Mouse (Mus musculus) midbrain, postnatal 0 days (tissue): ENCODE measurements at regions not wholly inside any gene's neighbourhood (a gene's known extent, or its start where the extent isn't known, plus 50 kb on each side); places are given as distances from the start of the nearest gene placed in this dataset.

Experiments
- ATAC-seq: fragments of 200-750 bp; cut with Nextera tagmentation; 2 replicates; pipeline ENCODE4 v1.8.0; 2017; ENCODE audit warnings: moderate number of reproducible peaks, mild to moderate bottlenecking, moderate TSS enrichment, moderate library complexity; ENCODE audit not compliant: low FRiP score
- DNase-seq: peaks from one replicate; pipeline ENCODE4 v3.0.0-alpha.2; 2015; ENCODE audit warnings: low spot score
- H3K27ac ChIP-seq: fragments of 300-500 bp; sonication (generic); 2 replicates; pipeline ENCODE4 v1.5.1; 2014; ENCODE audit warnings: low read depth, mild to moderate bottlenecking, low read length, mixed read lengths
- H3K27me3 ChIP-seq: fragments of 300-500 bp; sonication (generic); 2 replicates; pipeline ENCODE4 v1.6.1; 2014; ENCODE audit warnings: low read length, control low read depth, mixed read lengths; ENCODE audit not compliant: insufficient read depth
- H3K36me3 ChIP-seq: fragments of 300-500 bp; sonication (generic); 2 replicates; pipeline ENCODE4 v1.6.1; 2014; ENCODE audit warnings: low read length, control low read depth, mixed read lengths; ENCODE audit not compliant: insufficient read depth
- H3K4me1 ChIP-seq: fragments of 300-500 bp; sonication (generic); 2 replicates; pipeline ENCODE4 v1.6.1; 2014; ENCODE audit warnings: mild to moderate bottlenecking, control low read depth, antibody characterized with exemption, low read length, mixed read lengths; ENCODE audit not compliant: insufficient read depth
- H3K4me2 ChIP-seq: fragments of 300-500 bp; sonication (generic); 2 replicates; pipeline ENCODE4 v1.6.1; 2014; ENCODE audit warnings: low read depth, mild to moderate bottlenecking, low read length, mixed read lengths; ENCODE audit not compliant: poor library complexity, severe bottlenecking
- H3K4me3 ChIP-seq: fragments of 300-500 bp; sonication (generic); 2 replicates; pipeline ENCODE4 v1.5.1; 2014; ENCODE audit warnings: low read depth, mild to moderate bottlenecking, low read length, moderate library complexity
- H3K9ac ChIP-seq: fragments of 300-500 bp; sonication (generic); replicated peaks from 2 replicates; pipeline ENCODE4 v1.6.1; 2014; ENCODE audit warnings: mild to moderate bottlenecking, low read length, moderate library complexity, mixed read lengths; ENCODE audit not compliant: poor library complexity, severe bottlenecking
- H3K9me3 ChIP-seq: fragments of 300-500 bp; sonication (generic); 2 replicates; pipeline ENCODE4 v1.6.1; 2016; ENCODE audit warnings: low read length, control low read depth
- CTCF ChIP-seq: IDR thresholded peaks from 2 replicates; pipeline ENCODE4 v1.5.1; 2016; ENCODE audit warnings: antibody characterized with exemption, mild to moderate bottlenecking
- WGBS: fragments of 180-500 bp; shearing (Covaris S2); extraction: QIAGEN DNeasy Blood & Tissue Kit; methylation state at CpG from one replicate; pipeline ENCODE4 v1.1.7; 2014; 5-methylcytosine and 5-hydroxymethylcytosine counted together

GRCm38 (mm10) chr15:10791516-10792112 lies 77.2 kb upstream of the Rai14 start:
- Histone ChIP-seq H3K4me2 (no peak overlapping the region), H3K36me3 (no peaks in the 10 kb centered on the region), H3K4me1 (no peaks in the 10 kb centered on the region), H3K4me3 (no peak overlapping the region), H3K27me3 (no peaks in the 10 kb centered on the region), H3K9me3 (no peaks in the 10 kb centered on the region), H3K9ac (no peak overlapping the region), H3K27ac (no peak overlapping the region)
- DNase-seq (peak; percentile 9), ATAC-seq (no peak)
- TF ChIP-seq CTCF: no peak
- whole genome bisulfite sequencing: 73% methylated on average over 3 of the region's 3 CpGs

- H3K36me3 ChIP-seq: no peaks in the 10 kb centered on the region
- H3K9me3 ChIP-seq: no peaks in the 10 kb centered on the region
- WGBS: 91% methylated on average over 7 of the region's 7 CpGs
- H3K27me3 ChIP-seq: no peaks in the 10 kb centered on the region
- H3K27ac ChIP-seq: no peak overlapping the region
- no peak overlapping the region for H3K4me2 ChIP-seq
- DNase-seq (no peak), ATAC-seq (no peak)
- no peaks in the 10 kb centered on the region for H3K4me1 ChIP-seq
- H3K9ac ChIP-seq: no peak overlapping the region
- no peak overlapping the region for H3K4me3 ChIP-seq
- TF ChIP-seq CTCF: no peak
Observed at GRCm38 (mm10) chr15:10792156-10792555, 77.7 kb upstream of the Rai14 start.

- H3K27ac ChIP-seq: no peak overlapping the region
- no peaks in the 10 kb centered on the region for H3K27me3 ChIP-seq
- WGBS: 90% methylated on average over 7 of the region's 7 CpGs
- H3K9ac ChIP-seq: no peak overlapping the region
- no peak for DNase-seq
- H3K4me3 ChIP-seq: no peak overlapping the region
- H3K4me1 ChIP-seq: no peaks in the 10 kb centered on the region
- H3K4me2 ChIP-seq: no peak overlapping the region
- no peak for ATAC-seq
- no peak for TF ChIP-seq CTCF
- H3K9me3 ChIP-seq: no peaks in the 10 kb centered on the region
- no peaks in the 10 kb centered on the region for H3K36me3 ChIP-seq
Observed at GRCm38 (mm10) chr15:10795126-10795792, 80.8 kb upstream of the Rai14 start.

GRCm38 (mm10) chr15:10799656-10800055 lies 85.2 kb upstream of the Rai14 start:
- no peak for ATAC-seq
- no peaks in the 10 kb centered on the region for H3K9me3 ChIP-seq
- no peak for DNase-seq
- H3K27me3 ChIP-seq: no peaks in the 10 kb centered on the region
- no peaks in the 10 kb centered on the region for H3K4me1 ChIP-seq
- no peak overlapping the region for H3K9ac ChIP-seq
- no peak for TF ChIP-seq CTCF
- H3K4me3 ChIP-seq: no peak overlapping the region
- no peak overlapping the region for H3K4me2 ChIP-seq
- H3K36me3 ChIP-seq: no peaks in the 10 kb centered on the region
- H3K27ac ChIP-seq: no peak overlapping the region

- H3K4me2 ChIP-seq: no peak overlapping the region
- H3K9me3 ChIP-seq: no peaks in the 10 kb centered on the region
- ATAC-seq (no peak), DNase-seq (no peak)
- no peaks in the 10 kb centered on the region for H3K4me1 ChIP-seq
- H3K9ac ChIP-seq: no peak overlapping the region
- WGBS: 72% methylated on average over 2 of the region's 2 CpGs
- no peaks in the 10 kb centered on the region for H3K36me3 ChIP-seq
- TF ChIP-seq CTCF: no peak
- H3K4me3 ChIP-seq: no peak overlapping the region
- H3K27me3 ChIP-seq: no peaks in the 10 kb centered on the region
- H3K27ac ChIP-seq: no peak overlapping the region
Observed at GRCm38 (mm10) chr15:10814195-10814594, 99.8 kb upstream of the Rai14 start.

- H3K4me2 ChIP-seq: no peak overlapping the region
- no peak overlapping the region for H3K27ac ChIP-seq
- 77% methylated on average over 7 of the region's 7 CpGs for WGBS
- H3K36me3 ChIP-seq: no peaks in the 10 kb centered on the region
- no peak overlapping the region for H3K4me3 ChIP-seq
- no peaks in the 10 kb centered on the region for H3K4me1 ChIP-seq
- no peak overlapping the region for H3K9ac ChIP-seq
- TF ChIP-seq CTCF: no peak
- H3K9me3 ChIP-seq: no peaks in the 10 kb centered on the region
- ATAC-seq (no peak), DNase-seq (no peak)
- no peaks in the 10 kb centered on the region for H3K27me3 ChIP-seq
Observed at GRCm38 (mm10) chr15:10814709-10815108, 100.3 kb upstream of the Rai14 start.
